11 mouse cellular contexts compared by ENCODE assay signal in the genomic region with DNA sequence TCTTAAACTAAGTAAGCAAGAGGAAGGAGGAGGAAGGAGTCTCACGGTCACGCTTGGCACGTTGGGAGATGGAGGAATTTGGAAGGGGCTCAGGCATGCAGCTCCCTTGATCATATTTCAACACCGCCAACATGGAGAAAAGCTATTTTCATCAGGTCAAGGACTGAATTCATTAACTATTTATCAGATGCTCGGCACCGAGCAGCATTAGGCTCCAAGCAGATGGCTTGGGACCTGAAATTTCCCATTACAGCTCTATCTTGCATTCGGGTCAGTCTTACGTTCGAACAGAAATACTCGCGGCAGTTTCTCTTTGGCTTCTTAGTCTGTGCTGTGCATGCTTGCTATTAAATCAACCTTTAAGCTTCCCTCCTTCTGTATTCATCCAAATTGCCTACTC.
DNase-seq lines count a peak whose midpoint lies in the region; ATAC-seq and TF ChIP-seq lines count a peak whose summit lies in the region.
"Had no signal": no experiment of that assay in that cellular context is flagged by ENCODE, and none has a peak within 500 bp of the region (broad histone marks: within the 10 kb centered on the region; RNA-seq: fewer than 3 reads in every experiment).

No protein-coding gene starts in this region.

- peak; percentile 1 for DNase-seq in adrenal gland, postnatal 36 days
- no peak for DNase-seq in adrenal gland, postnatal 4 days (ENCODE audit: low spot score in 2 of 2)
- DNase-seq in kidney, postnatal 4 days = peak; percentile 7 to 9
- no peak for DNase-seq in kidney, postnatal 36 days
- DNase-seq in midbrain, postnatal 0 days (ENCODE audit: low spot score) = peak; percentile 41
- no peak for DNase-seq in frontal cortex, postnatal 25 days (ENCODE audit: low spot score in 2 of 2)
- no peak for DNase-seq in right cerebral cortex, postnatal 14 days
- DNase-seq: kidney, postnatal 25 days had no signal

- no peak overlapping the region for H3K9ac ChIP-seq in midbrain, postnatal 0 days (replicated peaks; ENCODE audit: low read length, poor library complexity, severe bottlenecking)
- H3K9ac ChIP-seq: limb, embryonic 12.5 days had no signal

- H3K4me1 ChIP-seq in embryonic fibroblast, embryonic 13.5 days (ENCODE audit: control insufficient read depth, insufficient read depth, low read length) = no peaks in the 10 kb centered on the region
- no peaks in the 10 kb centered on the region for H3K4me1 ChIP-seq in midbrain, postnatal 0 days (ENCODE audit: insufficient read depth, low read length)
- H3K4me1 ChIP-seq: limb, embryonic 12.5 days had no signal

- H3K4me2 ChIP-seq in midbrain, postnatal 0 days (ENCODE audit: low read depth, low read length, poor library complexity, severe bottlenecking) = peak overlapping the region; percentile 42
- H3K4me2 ChIP-seq: limb, embryonic 12.5 days had no signal

- no peaks in the 10 kb centered on the region for H3K36me3 ChIP-seq in midbrain, postnatal 0 days (ENCODE audit: insufficient read depth, low read length)
- H3K36me3 ChIP-seq: limb, embryonic 12.5 days had no signal

- H3K4me3 ChIP-seq in embryonic fibroblast, embryonic 13.5 days (ENCODE audit: insufficient read depth, low read length) = peak overlapping the region; percentile 17
- H3K4me3 ChIP-seq in midbrain, postnatal 0 days (ENCODE audit: low read depth, low read length) = peak overlapping the region; percentile 16; the same call in 1 of the 2 replicates
- H3K4me3 ChIP-seq: limb, embryonic 12.5 days had no signal

- H3K9me3 ChIP-seq in midbrain, postnatal 0 days (ENCODE audit: low read length) = no peaks in the 10 kb centered on the region
- H3K9me3 ChIP-seq: limb, embryonic 12.5 days had no signal

- H3K27me3 ChIP-seq in midbrain, postnatal 0 days (ENCODE audit: insufficient read depth, low read length) = no peaks in the 10 kb centered on the region
- H3K27me3 ChIP-seq: limb, embryonic 12.5 days had no signal

- 21% methylated on average over 11 of the region's 11 CpGs for WGBS in midbrain, postnatal 0 days

- no peak for TF ChIP-seq CTCF in embryonic fibroblast, embryonic 13.5 days (IDR thresholded peaks at IDR 0.05; ENCODE audit: borderline replicate concordance, insufficient read depth, low read length)
- no peak for TF ChIP-seq CTCF in midbrain, postnatal 0 days (IDR thresholded peaks at IDR 0.05)

- peak; percentile 13; the same call in 1 of the 2 replicates for ATAC-seq in midbrain, postnatal 0 days (ENCODE audit: low FRiP score)
- ATAC-seq: Patski had no signal

- no peak overlapping the region for H3K27ac ChIP-seq in embryonic fibroblast, embryonic 13.5 days (ENCODE audit: insufficient read depth, low read length)
- H3K27ac ChIP-seq in midbrain, postnatal 0 days (ENCODE audit: low read depth, low read length) = no peak overlapping the region
- H3K27ac ChIP-seq: limb, embryonic 12.5 days had no signal

- TF ChIP-seq POLR2A in embryonic fibroblast, embryonic 13.5 days (IDR thresholded peaks at IDR 0.05; ENCODE audit: low read depth, low read length) = no peak

Comparison
In these comparisons a context has a peak if more than half of its experiments do, and no peak if none do; other contexts are left out.
1. DNase-seq: peak in adrenal gland, postnatal 36 days (2 of 2), kidney, postnatal 4 days (2 of 2) and midbrain, postnatal 0 days (single experiment); none in adrenal gland, postnatal 4 days (0 of 2), kidney, postnatal 36 days (0 of 2), frontal cortex, postnatal 25 days (0 of 2) and right cerebral cortex, postnatal 14 days (single experiment).